Mouse (Mus musculus): ENCODE data around the gene Mall.

The Mall gene

GRCm38 (mm10) chr2:127728661-127729450 is 876 bp downstream of the Mall start:
- DNase-seq (ENCODE audit: low spot score) = peak; percentile 45

GRCm38 (mm10) chr2:127728146-127728545 is 1.6 kb downstream of the Mall start:
- no peak for DNase-seq (ENCODE audit: low spot score)

GRCm38 (mm10) chr2:127723193-127723592 is 6.5 kb downstream of the Mall start:
- no peak for DNase-seq (ENCODE audit: low spot score)

- DNase-seq (ENCODE audit: low spot score) = peak; percentile 78
Observed at GRCm38 (mm10) chr2:127722176-127722892, 7.4 kb downstream of the Mall start.

GRCm38 (mm10) chr2:127718839-127719468 is 10.8 kb downstream of the Mall start:
- DNase-seq (ENCODE audit: low spot score) = no peak

GRCm38 (mm10) chr2:127714726-127715125 is 15.0 kb downstream of the Mall start:
- DNase-seq (ENCODE audit: low spot score) = no peak

- DNase-seq (ENCODE audit: low spot score) = no peak
Observed at GRCm38 (mm10) chr2:127708792-127709191, 20.9 kb downstream of the Mall start.

GRCm38 (mm10) chr2:127708060-127708459 is 21.7 kb downstream of the Mall start:
- no peak for DNase-seq (ENCODE audit: low spot score)

- DNase-seq (ENCODE audit: low spot score) = no peak
Observed at GRCm38 (mm10) chr2:127705267-127705666, 24.5 kb downstream of the Mall start.

- no peak for DNase-seq (ENCODE audit: low spot score)
Observed at GRCm38 (mm10) chr2:127689239-127689638, 40.5 kb downstream of the Mall start.

GRCm38 (mm10) chr2:127683687-127684331 is 45.9 kb downstream of the Mall start:
- peak; percentile 73 for DNase-seq (ENCODE audit: low spot score)

- no peak for DNase-seq (ENCODE audit: low spot score)
Observed at GRCm38 (mm10) chr2:127667843-127668506, 61.8 kb downstream of the Mall start.

- no peak for DNase-seq (ENCODE audit: low spot score)
Observed at GRCm38 (mm10) chr2:127667015-127667414, 62.7 kb downstream of the Mall start.

GRCm38 (mm10) chr2:127662708-127663107 is 67.0 kb downstream of the Mall start:
- peak; percentile 77 for DNase-seq (ENCODE audit: low spot score)

GRCm38 (mm10) chr2:127656086-127656720 is 73.5 kb downstream of the Mall start, which contains the start of gene Mal:
Gene Mal, minus strand, starts transcription at chr2:127656695.
- peak; percentile 80 for DNase-seq (ENCODE audit: low spot score)

GRCm38 (mm10) chr2:127655419-127655818 is 74.3 kb downstream of the Mall start:
- DNase-seq (ENCODE audit: low spot score) = no peak

GRCm38 (mm10) chr2:127654786-127655185 is 74.9 kb downstream of the Mall start:
- no peak for DNase-seq (ENCODE audit: low spot score)

All from urinary bladder, postnatal 14 days (tissue).